Mouse (Mus musculus): Measurements from ENCODE around the gene Ptov1. TPM values are rescaled to one million over a fixed set of nuclear protein-coding genes. Genes with fewer than 3 reads are reported as not detected.

Gene Ptov1
- polyA plus RNA-seq, 1 experiment from 2014 or later: 458 TPM

- ATAC-seq: no peak
- H3K9ac ChIP-seq (ENCODE audit: low read length): no peak overlapping the region
- no peak overlapping the region for H3K27ac ChIP-seq (ENCODE audit: low read depth, low read length)
- no peak overlapping the region for H3K4me3 ChIP-seq (ENCODE audit: low read depth, low read length)
- no peak for DNase-seq (ENCODE audit: low spot score)
- no peak overlapping the region for H3K4me2 ChIP-seq (ENCODE audit: low read length)
- WGBS: 84% methylated on average over 24 of the region's 24 CpGs
- no peaks in the 10 kb centered on the region for H3K27me3 ChIP-seq (replicated peaks; ENCODE audit: control insufficient read depth, insufficient read depth, low read length)
- peaks cover 59% of the 10 kb centered on the region for H3K36me3 ChIP-seq (ENCODE audit: control insufficient read depth, insufficient read depth, low read length)
- peaks cover 27% of the 10 kb centered on the region for H3K4me1 ChIP-seq (ENCODE audit: control insufficient read depth, insufficient read depth, low read length)
- no peaks in the 10 kb centered on the region for H3K9me3 ChIP-seq (replicated peaks; ENCODE audit: control insufficient read depth, low read length)
Measured at GRCm38 (mm10) chr7:44864595-44865542, 4.7 kb downstream of the Ptov1 start.

DNA sequence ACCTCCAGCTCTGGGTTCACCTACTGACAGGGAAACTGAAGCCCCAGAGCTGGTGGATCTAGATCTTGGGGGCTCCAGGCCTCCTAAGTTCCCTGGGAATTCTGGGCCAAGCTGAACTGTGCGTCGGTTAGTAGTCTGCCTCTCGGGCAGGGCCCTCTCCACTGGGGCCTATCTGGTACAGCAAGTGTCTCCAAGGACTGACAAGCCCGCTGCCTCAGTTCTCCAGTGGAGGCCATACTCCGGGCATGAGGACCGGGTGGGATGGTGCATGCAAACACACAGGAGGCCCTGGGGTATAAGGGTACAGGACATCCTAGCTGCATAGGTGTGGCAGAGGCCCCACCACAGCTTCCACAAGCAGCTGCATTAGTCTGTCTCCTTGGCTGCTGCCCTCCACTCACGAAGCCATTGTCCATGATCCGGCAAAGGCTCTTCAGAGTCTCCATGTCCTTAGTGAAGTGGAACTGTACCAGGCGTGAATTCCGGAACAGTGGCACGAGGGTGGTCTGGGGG, 5.5 kb downstream of the Ptov1 start:
- H3K4me3 ChIP-seq (ENCODE audit: low read depth, low read length): no peak overlapping the region
- peaks cover 27% of the 10 kb centered on the region for H3K4me1 ChIP-seq (ENCODE audit: control insufficient read depth, insufficient read depth, low read length)
- peaks cover 59% of the 10 kb centered on the region for H3K36me3 ChIP-seq (ENCODE audit: control insufficient read depth, insufficient read depth, low read length)
- H3K27me3 ChIP-seq (replicated peaks; ENCODE audit: control insufficient read depth, insufficient read depth, low read length): no peaks in the 10 kb centered on the region
- DNase-seq (ENCODE audit: low spot score): no peak
- no peaks in the 10 kb centered on the region for H3K9me3 ChIP-seq (replicated peaks; ENCODE audit: control insufficient read depth, low read length)
- 85% methylated on average over 11 of the region's 11 CpGs for WGBS
- no peak overlapping the region for H3K4me2 ChIP-seq (ENCODE audit: low read length)
- no peak overlapping the region for H3K27ac ChIP-seq (ENCODE audit: low read depth, low read length)
- H3K9ac ChIP-seq (ENCODE audit: low read length): no peak overlapping the region
- ATAC-seq: no peak

GRCm38 (mm10) chr7:44863210-44863609, 6.4 kb downstream of the Ptov1 start:
- H3K27me3 ChIP-seq (replicated peaks; ENCODE audit: control insufficient read depth, insufficient read depth, low read length): no peaks in the 10 kb centered on the region
- H3K4me2 ChIP-seq (ENCODE audit: low read length): no peak overlapping the region
- no peak overlapping the region for H3K9ac ChIP-seq (ENCODE audit: low read length)
- H3K4me3 ChIP-seq (ENCODE audit: low read depth, low read length): no peak overlapping the region
- H3K9me3 ChIP-seq (replicated peaks; ENCODE audit: control insufficient read depth, low read length): no peaks in the 10 kb centered on the region
- DNase-seq (ENCODE audit: low spot score) (no peak), ATAC-seq (no peak)
- H3K36me3 ChIP-seq (ENCODE audit: control insufficient read depth, insufficient read depth, low read length): peaks cover 59% of the 10 kb centered on the region
- peaks cover 28% of the 10 kb centered on the region for H3K4me1 ChIP-seq (ENCODE audit: control insufficient read depth, insufficient read depth, low read length)
- H3K27ac ChIP-seq (ENCODE audit: low read depth, low read length): no peak overlapping the region
- 89% methylated on average over 14 of the region's 14 CpGs for WGBS

DNA sequence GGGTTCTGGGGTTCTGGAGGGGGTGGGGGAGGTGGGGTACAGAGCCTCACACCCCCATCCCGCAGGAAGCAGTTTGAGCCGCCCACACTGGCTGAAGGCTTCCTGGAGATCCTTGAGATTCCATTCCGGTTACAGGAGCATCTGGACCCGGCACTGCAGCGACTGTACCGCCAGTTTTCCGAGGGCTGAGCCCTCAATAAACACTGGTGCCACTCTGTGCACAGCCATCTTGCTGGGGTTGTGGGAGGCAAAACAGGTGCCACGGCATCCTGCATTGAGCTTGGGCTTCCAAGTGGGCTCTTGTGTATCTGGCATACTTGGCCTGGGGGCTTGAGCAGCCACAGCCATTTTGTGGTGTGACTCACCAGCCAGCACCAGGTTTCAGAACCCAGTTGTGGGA, 7.2 kb downstream of the Ptov1 start:
- no peak for DNase-seq (ENCODE audit: low spot score)
- Histone ChIP-seq H3K9ac (ENCODE audit: low read length) (no peak overlapping the region), H3K4me1 (ENCODE audit: control insufficient read depth, insufficient read depth, low read length) (peaks cover 25% of the 10 kb centered on the region)

GRCm38 (mm10) chr7:44861429-44861816, 8.2 kb downstream of the Ptov1 start:
- H3K9ac ChIP-seq (ENCODE audit: low read length): no peak overlapping the region
- peaks cover 52% of the 10 kb centered on the region for H3K36me3 ChIP-seq (ENCODE audit: control insufficient read depth, insufficient read depth, low read length)

More for the DNA sequence above, 7.2 kb downstream of the Ptov1 start:
- H3K27ac ChIP-seq (ENCODE audit: low read depth, low read length): no peak overlapping the region
- no peak overlapping the region for H3K4me2 ChIP-seq (ENCODE audit: low read length)
- H3K27me3 ChIP-seq (replicated peaks; ENCODE audit: control insufficient read depth, insufficient read depth, low read length): no peaks in the 10 kb centered on the region
- H3K36me3 ChIP-seq (ENCODE audit: control insufficient read depth, insufficient read depth, low read length): peaks cover 56% of the 10 kb centered on the region
- H3K4me3 ChIP-seq (ENCODE audit: low read depth, low read length): no peak overlapping the region
- no peak for ATAC-seq
- 87% methylated on average over 8 of the region's 8 CpGs for WGBS
- no peaks in the 10 kb centered on the region for H3K9me3 ChIP-seq (replicated peaks; ENCODE audit: control insufficient read depth, low read length)

DNA sequence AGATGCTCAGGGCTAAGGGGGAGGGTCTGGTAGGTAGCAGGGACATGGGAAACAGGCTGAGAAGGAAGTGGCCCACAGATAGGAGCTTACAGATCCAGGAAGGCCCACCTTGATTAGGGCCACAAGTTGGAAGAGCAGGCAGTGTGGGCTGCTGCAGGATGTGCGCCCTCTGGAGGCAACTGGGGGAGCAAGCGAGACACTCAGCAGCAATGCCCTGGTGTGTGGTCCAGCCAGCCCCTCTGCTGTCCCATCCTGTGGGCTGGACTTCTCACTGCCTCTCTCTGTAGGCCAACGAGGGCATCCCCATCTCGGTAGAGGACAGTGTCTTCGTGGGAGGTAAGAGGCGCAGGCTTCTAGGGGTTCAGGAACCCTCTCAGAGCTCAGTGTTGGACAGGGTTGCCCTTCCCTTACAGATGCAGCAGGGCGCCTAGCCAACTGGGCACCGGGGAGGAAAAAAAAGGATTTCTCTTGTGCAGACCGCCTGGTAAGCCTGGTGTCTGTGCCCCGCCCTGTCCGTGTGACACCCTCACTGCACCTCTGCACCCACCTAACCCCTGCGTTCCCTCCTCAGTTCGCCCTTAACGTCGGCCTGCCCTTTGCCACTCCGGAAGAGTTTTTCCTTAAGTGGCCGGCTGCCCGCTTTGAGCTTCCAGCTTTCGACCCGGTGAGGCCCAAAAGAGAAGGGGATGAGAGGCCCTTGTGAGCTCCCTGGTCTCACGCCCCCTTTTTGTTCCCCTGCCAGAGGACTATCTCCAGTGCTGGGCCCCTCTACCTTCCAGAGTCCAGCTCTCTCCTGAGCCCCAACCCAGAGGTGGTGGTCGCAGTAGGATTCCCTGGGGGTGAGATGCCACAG, 8.8 kb downstream of the Ptov1 start:
- peak; percentile 37 for ATAC-seq
- Histone ChIP-seq H3K27ac (ENCODE audit: low read depth, low read length) (peak overlapping the region; percentile 15; the same call in 1 of the 2 replicates), H3K4me2 (ENCODE audit: low read length) (no peak overlapping the region), H3K4me1 (ENCODE audit: control insufficient read depth, insufficient read depth, low read length) (peaks cover 13% of the 10 kb centered on the region), H3K4me3 (ENCODE audit: low read depth, low read length) (no peak overlapping the region), H3K36me3 (ENCODE audit: control insufficient read depth, insufficient read depth, low read length) (peaks cover 46% of the 10 kb centered on the region), H3K27me3 (replicated peaks; ENCODE audit: control insufficient read depth, insufficient read depth, low read length) (no peaks in the 10 kb centered on the region), H3K9ac (ENCODE audit: low read length) (no peak overlapping the region), H3K9me3 (replicated peaks; ENCODE audit: control insufficient read depth, low read length) (no peaks in the 10 kb centered on the region)
- WGBS: 55% methylated on average over 22 of the region's 22 CpGs
- peak; percentile 75 for DNase-seq (ENCODE audit: low spot score)

More at GRCm38 (mm10) chr7:44861429-44861816, 8.2 kb downstream of the Ptov1 start:
- Histone ChIP-seq H3K27ac (ENCODE audit: low read depth, low read length) (peak overlapping the region; percentile 15; the same call in 1 of the 2 replicates), H3K4me2 (ENCODE audit: low read length) (no peak overlapping the region), H3K27me3 (replicated peaks; ENCODE audit: control insufficient read depth, insufficient read depth, low read length) (no peaks in the 10 kb centered on the region), H3K4me1 (ENCODE audit: control insufficient read depth, insufficient read depth, low read length) (peaks cover 20% of the 10 kb centered on the region), H3K4me3 (ENCODE audit: low read depth, low read length) (no peak overlapping the region), H3K9me3 (replicated peaks; ENCODE audit: control insufficient read depth, low read length) (no peaks in the 10 kb centered on the region)
- WGBS: 82% methylated on average over 14 of the region's 14 CpGs
- ATAC-seq (no peak), DNase-seq (ENCODE audit: low spot score) (no peak)

GRCm38 (mm10) chr7:44859896-44860295, 9.7 kb downstream of the Ptov1 start:
- H3K9me3 ChIP-seq (replicated peaks; ENCODE audit: control insufficient read depth, low read length): no peaks in the 10 kb centered on the region
- H3K9ac ChIP-seq (ENCODE audit: low read length): no peak overlapping the region
- no peaks in the 10 kb centered on the region for H3K27me3 ChIP-seq (replicated peaks; ENCODE audit: control insufficient read depth, insufficient read depth, low read length)
- ATAC-seq: no peak
- peaks cover 15% of the 10 kb centered on the region for H3K4me1 ChIP-seq (ENCODE audit: control insufficient read depth, insufficient read depth, low read length)
- H3K4me2 ChIP-seq (ENCODE audit: low read length): no peak overlapping the region
- no peak for DNase-seq (ENCODE audit: low spot score)
- no peak overlapping the region for H3K4me3 ChIP-seq (ENCODE audit: low read depth, low read length)
- H3K36me3 ChIP-seq (ENCODE audit: control insufficient read depth, insufficient read depth, low read length): peaks cover 37% of the 10 kb centered on the region
- WGBS: 90% methylated on average over 11 of the region's 11 CpGs
- no peak overlapping the region for H3K27ac ChIP-seq (ENCODE audit: low read depth, low read length)

DNA sequence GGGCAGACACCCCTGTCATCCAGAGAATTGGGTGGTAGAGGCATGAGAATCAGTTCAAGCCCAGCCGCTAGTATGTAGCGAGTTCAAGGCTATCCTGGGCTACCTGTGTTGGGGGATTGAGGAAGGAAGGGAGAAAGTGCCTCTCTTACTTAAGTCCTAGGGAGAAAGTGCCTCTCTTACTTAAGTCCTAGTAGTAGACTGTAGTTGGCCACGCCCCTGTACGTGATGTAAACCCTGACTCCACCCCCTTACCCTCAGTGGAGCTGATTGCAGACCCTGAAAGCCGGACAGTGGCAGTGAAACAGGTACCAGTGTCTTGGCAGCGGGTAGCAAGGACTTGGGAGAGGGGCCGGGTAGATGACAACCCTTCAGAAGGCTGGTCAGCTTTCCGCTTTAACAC, 11.7 kb downstream of the Ptov1 start:
- peaks cover 21% of the 10 kb centered on the region for H3K36me3 ChIP-seq (ENCODE audit: control insufficient read depth, insufficient read depth, low read length)
- peak overlapping the region; percentile 72 for H3K4me3 ChIP-seq (ENCODE audit: low read depth, low read length)
- H3K4me2 ChIP-seq (ENCODE audit: low read length): peak overlapping the region; percentile 86
- DNase-seq (ENCODE audit: low spot score) (no peak), ATAC-seq (no peak)
- H3K9ac ChIP-seq (ENCODE audit: low read length): peak overlapping the region; percentile 84
- H3K4me1 ChIP-seq (ENCODE audit: control insufficient read depth, insufficient read depth, low read length): peaks cover 26% of the 10 kb centered on the region
- WGBS: 30% methylated on average over 8 of the region's 8 CpGs
- H3K27ac ChIP-seq (ENCODE audit: low read depth, low read length): no peak overlapping the region
- H3K27me3 ChIP-seq (replicated peaks; ENCODE audit: control insufficient read depth, insufficient read depth, low read length): no peaks in the 10 kb centered on the region
- H3K9me3 ChIP-seq (replicated peaks; ENCODE audit: control insufficient read depth, low read length): no peaks in the 10 kb centered on the region
